Mouse (Mus musculus) forebrain, embryonic 16.5 days (tissue): ENCODE data around the gene Kcnb1. TPM values are rescaled to one million over a fixed set of nuclear protein-coding genes. Genes with fewer than 3 reads are reported as not detected.
A peak's percentile ranks its signal among the peaks of the same experiment; 100 is the strongest.

Experiments
- ATAC-seq: fragments of 200-750 bp; cut with Nextera tagmentation; 2 replicates; pipeline ENCODE4 v1.8.0; 2017; ENCODE audit warnings: mild to moderate bottlenecking, moderate library complexity
- H3K27ac ChIP-seq: fragments of 300-500 bp; sonication (generic); 2 replicates; pipeline ENCODE4 v1.5.1; 2014; ENCODE audit warnings: low read length, control low read depth
- H3K27me3 ChIP-seq: fragments of 300-500 bp; sonication (generic); replicated peaks from 2 replicates; pipeline ENCODE4 v1.6.1; 2014; ENCODE audit warnings: low read length; ENCODE audit not compliant: control insufficient read depth, insufficient read depth
- H3K36me3 ChIP-seq: fragments of 300-500 bp; sonication (generic); 2 replicates; pipeline ENCODE4 v1.6.1; 2014; ENCODE audit not compliant: control insufficient read depth, insufficient read depth
- H3K4me1 ChIP-seq: fragments of 300-500 bp; sonication (generic); replicated peaks from 2 replicates; pipeline ENCODE4 v1.6.1; 2014; ENCODE audit warnings: low read length; ENCODE audit not compliant: control insufficient read depth, insufficient read depth
- H3K4me2 ChIP-seq: fragments of 300-500 bp; sonication (generic); 2 replicates; pipeline ENCODE4 v1.6.1; 2014; ENCODE audit warnings: mild to moderate bottlenecking, low read length, control low read depth
- H3K4me3 ChIP-seq: fragments of 300-500 bp; sonication (generic); replicated peaks from 2 replicates; pipeline ENCODE4 v1.5.1; 2014; ENCODE audit warnings: mild to moderate bottlenecking, low read length, control low read depth
- H3K9ac ChIP-seq: fragments of 300-500 bp; sonication (generic); replicated peaks from 2 replicates; pipeline ENCODE4 v1.6.1; 2014; ENCODE audit warnings: low read depth, low read length, control low read depth
- H3K9me3 ChIP-seq: fragments of 300-500 bp; sonication (generic); 2 replicates; pipeline ENCODE4 v1.6.1; 2016; ENCODE audit warnings: low read length; ENCODE audit not compliant: control insufficient read depth
- WGBS: fragments of 180-500 bp; shearing (Covaris S2); extraction: QIAGEN DNeasy Blood & Tissue Kit; methylation state at CpG from one replicate; pipeline ENCODE4 v1.1.7; 2014; 5-methylcytosine and 5-hydroxymethylcytosine counted together
- polyA plus RNA-seq: library from polyadenylated mRNA; unstranded; fragments of >200 nt; fragmentation: Nextera tagmentation; extraction: Ambion mirVana; gene quantifications from 2 replicates; pipeline ENCODE4 v1.2.1, GENCODE M21; 2015

The Kcnb1 gene
- polyA plus RNA-seq, 1 experiment from 2014 or later: 3.2 TPM

GRCm38 (mm10) chr2:167158780-167159179 lies 31.2 kb downstream of the Kcnb1 start:
- ATAC-seq: peak; percentile 88
- 28% methylated on average over 5 of the region's 5 CpGs for WGBS
- H3K4me3 ChIP-seq: no peak overlapping the region

GRCm38 (mm10) chr2:167156118-167156715 lies 33.7 kb downstream of the Kcnb1 start:
- 45% methylated on average over 9 of the region's 9 CpGs for WGBS
- Histone ChIP-seq H3K36me3 (no peaks in the 10 kb centered on the region), H3K4me3 (no peak overlapping the region), H3K27ac (no peak overlapping the region), H3K4me2 (no peak overlapping the region), H3K4me1 (peaks cover 19% of the 10 kb centered on the region), H3K9ac (no peak overlapping the region), H3K27me3 (no peaks in the 10 kb centered on the region), H3K9me3 (peaks cover under 1% of the 10 kb centered on the region; the same call in 1 of the 2 replicates)
- no peak for ATAC-seq

More at GRCm38 (mm10) chr2:167158780-167159179, 31.2 kb downstream of the Kcnb1 start:
- no peak overlapping the region for H3K4me2 ChIP-seq
- no peak overlapping the region for H3K27ac ChIP-seq
- peaks cover 3% of the 10 kb centered on the region; the same call in 1 of the 2 replicates for H3K9me3 ChIP-seq
- no peaks in the 10 kb centered on the region for H3K27me3 ChIP-seq
- peaks cover 19% of the 10 kb centered on the region for H3K4me1 ChIP-seq
- no peak overlapping the region for H3K9ac ChIP-seq
- H3K36me3 ChIP-seq: no peaks in the 10 kb centered on the region

- no peak overlapping the region for H3K4me3 ChIP-seq
- 0 out of 2 replicates have a peak overlapping the region, but pooled peaks have one; percentile 22 for H3K9ac ChIP-seq
- WGBS: 18% methylated on average over 4 of the region's 4 CpGs
- no peaks in the 10 kb centered on the region for H3K27me3 ChIP-seq
- no peaks in the 10 kb centered on the region for H3K36me3 ChIP-seq
- peaks cover 19% of the 10 kb centered on the region for H3K4me1 ChIP-seq
- ATAC-seq: peak; percentile 45
- H3K4me2 ChIP-seq: no peak overlapping the region
- no peak overlapping the region for H3K27ac ChIP-seq
- no peaks in the 10 kb centered on the region for H3K9me3 ChIP-seq
Observed at GRCm38 (mm10) chr2:167155541-167155973, 34.4 kb downstream of the Kcnb1 start.

GRCm38 (mm10) chr2:167150880-167151279 lies 39.1 kb downstream of the Kcnb1 start:
- H3K4me3 ChIP-seq: no peak overlapping the region
- 82% methylated on average over 6 of the region's 6 CpGs for WGBS
- no peaks in the 10 kb centered on the region for H3K36me3 ChIP-seq
- no peak overlapping the region for H3K27ac ChIP-seq
- no peaks in the 10 kb centered on the region for H3K27me3 ChIP-seq
- 0 out of 2 replicates have a peak, but pooled peaks cover 3% of the 10 kb centered on the region for H3K9me3 ChIP-seq
- no peak overlapping the region for H3K9ac ChIP-seq
- no peak overlapping the region for H3K4me2 ChIP-seq
- peaks cover 9% of the 10 kb centered on the region for H3K4me1 ChIP-seq
- no peak for ATAC-seq

GRCm38 (mm10) chr2:167150135-167150534 lies 39.8 kb downstream of the Kcnb1 start:
- ATAC-seq: no peak
- H3K4me2 ChIP-seq: no peak overlapping the region
- no peak overlapping the region for H3K4me3 ChIP-seq
- no peaks in the 10 kb centered on the region for H3K36me3 ChIP-seq
- H3K9me3 ChIP-seq: 0 out of 2 replicates have a peak, but pooled peaks cover 3% of the 10 kb centered on the region
- H3K27me3 ChIP-seq: no peaks in the 10 kb centered on the region
- H3K27ac ChIP-seq: no peak overlapping the region
- WGBS: 95% methylated on average over 7 of the region's 7 CpGs
- no peak overlapping the region for H3K9ac ChIP-seq
- H3K4me1 ChIP-seq: peaks cover 2% of the 10 kb centered on the region

- 96% methylated on average over 6 of the region's 6 CpGs for WGBS
Observed at GRCm38 (mm10) chr2:167149035-167149434, 40.9 kb downstream of the Kcnb1 start.

GRCm38 (mm10) chr2:167147708-167148107 lies 42.2 kb downstream of the Kcnb1 start:
- no peaks in the 10 kb centered on the region for H3K36me3 ChIP-seq
- H3K9ac ChIP-seq: no peak overlapping the region
- H3K4me1 ChIP-seq: peaks cover 9% of the 10 kb centered on the region
- H3K27me3 ChIP-seq: no peaks in the 10 kb centered on the region
- 83% methylated on average over 8 of the region's 8 CpGs for WGBS
- H3K4me3 ChIP-seq: no peak overlapping the region
- H3K9me3 ChIP-seq: 0 out of 2 replicates have a peak, but pooled peaks cover 3% of the 10 kb centered on the region
- H3K27ac ChIP-seq: no peak overlapping the region
- no peak overlapping the region for H3K4me2 ChIP-seq
- ATAC-seq: no peak

More at GRCm38 (mm10) chr2:167149035-167149434, 40.9 kb downstream of the Kcnb1 start:
- H3K27ac ChIP-seq: no peak overlapping the region
- no peaks in the 10 kb centered on the region for H3K36me3 ChIP-seq
- H3K9me3 ChIP-seq: 0 out of 2 replicates have a peak, but pooled peaks cover 3% of the 10 kb centered on the region
- H3K9ac ChIP-seq: no peak overlapping the region
- no peak overlapping the region for H3K4me2 ChIP-seq
- no peak overlapping the region for H3K4me3 ChIP-seq
- H3K4me1 ChIP-seq: peaks cover 9% of the 10 kb centered on the region
- H3K27me3 ChIP-seq: no peaks in the 10 kb centered on the region
- no peak for ATAC-seq

- Histone ChIP-seq H3K27ac (no peak overlapping the region), H3K4me3 (no peak overlapping the region), H3K4me2 (no peak overlapping the region), H3K27me3 (no peaks in the 10 kb centered on the region), H3K9me3 (0 out of 2 replicates have a peak, but pooled peaks cover 3% of the 10 kb centered on the region), H3K4me1 (peaks cover 9% of the 10 kb centered on the region), H3K36me3 (no peaks in the 10 kb centered on the region), H3K9ac (no peak overlapping the region)
- ATAC-seq: no peak
- 78% methylated on average over 5 of the region's 5 CpGs for WGBS
Observed at GRCm38 (mm10) chr2:167145904-167146303, 44.1 kb downstream of the Kcnb1 start.

GRCm38 (mm10) chr2:167144439-167145307 lies 45.3 kb downstream of the Kcnb1 start:
- H3K9ac ChIP-seq: no peak overlapping the region
- H3K4me3 ChIP-seq: no peak overlapping the region
- H3K4me2 ChIP-seq: no peak overlapping the region
- 9% methylated on average over 14 of the region's 14 CpGs for WGBS
- no peak overlapping the region for H3K27ac ChIP-seq
- H3K36me3 ChIP-seq: no peaks in the 10 kb centered on the region
- 0 out of 2 replicates have a peak, but pooled peaks cover 3% of the 10 kb centered on the region for H3K9me3 ChIP-seq
- H3K27me3 ChIP-seq: no peaks in the 10 kb centered on the region
- no peak; the same call in 1 of the 2 replicates for ATAC-seq
- peaks cover 9% of the 10 kb centered on the region for H3K4me1 ChIP-seq
